14 mouse cellular contexts compared by ENCODE assay signal in the genomic region with DNA sequence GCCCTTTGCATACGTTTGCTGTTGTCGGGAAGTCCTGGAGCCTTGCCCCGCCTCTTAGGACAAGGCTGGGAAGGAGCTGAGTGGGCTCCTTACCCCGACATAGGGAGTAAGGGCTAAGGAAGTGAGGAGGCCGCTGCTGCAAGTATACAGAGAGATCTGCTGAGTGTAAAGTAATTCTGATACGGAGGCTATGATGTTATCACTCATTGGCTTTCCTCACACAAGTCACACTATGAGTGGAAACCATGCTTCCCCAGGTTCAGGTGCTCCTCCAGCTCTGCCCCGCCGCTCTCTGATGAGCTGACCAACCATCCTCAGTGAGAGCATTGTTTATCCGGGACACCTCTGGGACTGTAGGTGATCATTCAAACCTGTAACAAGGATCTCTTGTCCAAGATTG. TPM values are rescaled to one million over a fixed set of nuclear protein-coding genes. Genes with fewer than 3 reads are reported as not detected.
DNase-seq lines count a peak whose midpoint lies in the region; ATAC-seq and TF ChIP-seq lines count a peak whose summit lies in the region.
"Had no signal": no experiment of that assay in that cellular context is flagged by ENCODE, and none has a peak within 500 bp of the region (broad histone marks: within the 10 kb centered on the region; RNA-seq: fewer than 3 reads in every experiment).

No protein-coding gene starts in this region.

- ATAC-seq in lung, embryonic 16.5 days (ENCODE audit: low read depth), result peak; percentile 46
- no peak for ATAC-seq in liver, embryonic 16.5 days (ENCODE audit: low read depth)
- ATAC-seq: hindbrain, postnatal 0 days had no signal

- no peaks in the 10 kb centered on the region for H3K27me3 ChIP-seq in heart, embryonic 10.5 days (ENCODE audit: insufficient read depth, poor library complexity, severe bottlenecking)
- H3K27me3 ChIP-seq in lung, embryonic 16.5 days (ENCODE audit: control insufficient read depth, insufficient read depth, low read depth, low read length), result no peaks in the 10 kb centered on the region
- H3K27me3 ChIP-seq in E14TG2a.4 (ENCODE audit: insufficient read depth, low read length), result no peaks in the 10 kb centered on the region
- no peaks in the 10 kb centered on the region for H3K27me3 ChIP-seq in liver, embryonic 16.5 days (ENCODE audit: control insufficient read depth, insufficient read depth, low read depth, low read length)
- H3K27me3 ChIP-seq: forebrain, embryonic 12.5 days had no signal

- intact Hi-C loops in heart, postnatal 14 days (cut with DNase I), result loop anchor here (5.0 kb wide), 1 partner anchor 309 kb away; a partner anchor contains a TSS

- H3K27ac ChIP-seq in heart, embryonic 10.5 days, result peak overlapping the region; percentile 56
- peak overlapping the region; percentile 46; the same call in 1 of the 2 replicates for H3K27ac ChIP-seq in lung, embryonic 16.5 days (ENCODE audit: low read length)
- peak overlapping the region; percentile 3; the same call in 1 of the 2 replicates for H3K27ac ChIP-seq in liver, embryonic 16.5 days (ENCODE audit: low read length)
- H3K27ac ChIP-seq: forebrain, embryonic 12.5 days; hindbrain, postnatal 0 days had no signal

- WGBS in heart, embryonic 10.5 days, result 58% methylated on average over 9 of the region's 9 CpGs
- 45% methylated on average over 9 of the region's 9 CpGs for WGBS in lung, embryonic 16.5 days
- 47% methylated on average over 9 of the region's 9 CpGs for WGBS in liver, embryonic 16.5 days (ENCODE audit: insufficient replicate concordance)

- no peak for DNase-seq in heart, embryonic 10.5 days (ENCODE audit: low spot score)
- DNase-seq in heart, postnatal 14 days, result no peak
- no peak for DNase-seq in lung, postnatal 25 days (ENCODE audit: low spot score)
- no peak for DNase-seq in layer of hippocampus, adult 8-10 months (ENCODE audit: low spot score in 2 of 2)
- DNase-seq in ovary, adult 18-20 months (ENCODE audit: low spot score), result no peak
- DNase-seq: adrenal gland, postnatal 25 days; cerebellum, adult 11 months; gastrocnemius, postnatal 36 days; kidney, postnatal 4 days had no signal

- H3K4me1 ChIP-seq in heart, embryonic 10.5 days, result peaks cover 49% of the 10 kb centered on the region
- H3K4me1 ChIP-seq in lung, embryonic 16.5 days (replicated peaks; ENCODE audit: control insufficient read depth, insufficient read depth, low read length), result peaks cover 20% of the 10 kb centered on the region
- peaks cover 62% of the 10 kb centered on the region for H3K4me1 ChIP-seq in E14TG2a.4 (replicated peaks; ENCODE audit: low read depth, low read length)
- H3K4me1 ChIP-seq in liver, embryonic 16.5 days (ENCODE audit: control insufficient read depth, low read depth, low read length), result peaks cover 32% of the 10 kb centered on the region

- 0 out of 2 replicates have a peak overlapping the region, but pooled peaks have one; percentile 13 for H3K9ac ChIP-seq in lung, embryonic 16.5 days (ENCODE audit: low read length)
- no peak overlapping the region for H3K9ac ChIP-seq in liver, embryonic 16.5 days (ENCODE audit: low read depth, low read length)
- H3K9ac ChIP-seq: forebrain, embryonic 12.5 days had no signal

- TF ChIP-seq CTCF in E14TG2a.4 (conservative IDR thresholded peaks at IDR 0.05; ENCODE audit: low read length), result no peak

- no peak overlapping the region for H3K4me3 ChIP-seq in heart, embryonic 10.5 days
- no peak overlapping the region for H3K4me3 ChIP-seq in lung, embryonic 16.5 days (ENCODE audit: low read length)
- H3K4me3 ChIP-seq in E14TG2a.4 (replicated peaks; ENCODE audit: low read length), result peak overlapping the region; percentile 1; the same call in 1 of the 2 replicates
- no peak overlapping the region for H3K4me3 ChIP-seq in liver, embryonic 16.5 days (ENCODE audit: low read depth, low read length)
- H3K4me3 ChIP-seq: forebrain, embryonic 12.5 days had no signal

- peak overlapping the region; percentile 14; the same call in 1 of the 2 replicates for H3K4me2 ChIP-seq in lung, embryonic 16.5 days (ENCODE audit: low read depth, low read length)
- no peak overlapping the region for H3K4me2 ChIP-seq in liver, embryonic 16.5 days (ENCODE audit: low read depth, low read length)
- H3K4me2 ChIP-seq: forebrain, embryonic 12.5 days had no signal

- H3K9me3 ChIP-seq in heart, embryonic 10.5 days, result no peaks in the 10 kb centered on the region
- H3K9me3 ChIP-seq in lung, embryonic 16.5 days (ENCODE audit: control insufficient read depth, low read length), result no peaks in the 10 kb centered on the region
- no peaks in the 10 kb centered on the region for H3K9me3 ChIP-seq in E14TG2a.4 (ENCODE audit: low read length)
- no peaks in the 10 kb centered on the region for H3K9me3 ChIP-seq in liver, embryonic 16.5 days (replicated peaks; ENCODE audit: control insufficient read depth, low read length)
- H3K9me3 ChIP-seq: forebrain, embryonic 12.5 days had no signal

- H3K36me3 ChIP-seq in heart, embryonic 10.5 days, result no peaks in the 10 kb centered on the region
- no peaks in the 10 kb centered on the region for H3K36me3 ChIP-seq in lung, embryonic 16.5 days (ENCODE audit: control insufficient read depth, insufficient read depth, low read length)
- no peaks in the 10 kb centered on the region for H3K36me3 ChIP-seq in E14TG2a.4 (ENCODE audit: insufficient read depth, low read length)
- no peaks in the 10 kb centered on the region for H3K36me3 ChIP-seq in liver, embryonic 16.5 days (ENCODE audit: control insufficient read depth, insufficient read depth)
- H3K36me3 ChIP-seq: forebrain, embryonic 12.5 days had no signal

RNA-seq across cellular contexts. Expression of a gene that starts 30.4 kb away (rescaled TPM):
- polyA plus RNA-seq in heart, embryonic 10.5 days (2016; fragmentation: Nextera tagmentation; extraction: Ambion mirVana), result 21.3 and 37.0 TPM in 2 replicates
- 10 to 100 TPM; 62.6 to 72.6 TPM for total RNA-seq in heart, postnatal 14 days (2021)
- 18.3 and 19.0 TPM in 2 replicates for polyA plus RNA-seq in lung, embryonic 16.5 days (2015; fragmentation: Nextera tagmentation; extraction: Ambion mirVana)
- 3.6 and 4.8 TPM in 2 replicates for polyA plus RNA-seq in liver, embryonic 16.5 days (2015; fragmentation: Nextera tagmentation; extraction: Ambion mirVana)
- 100 to 1,000 TPM in 1 of 4 experiments, 10 to 100 TPM in 3; 89.8 to 117 (median 93.0) TPM for total RNA-seq in layer of hippocampus, adult 8-10 months (2022)

RNA-seq across cellular contexts. Expression of a gene that starts 44.4 kb away (rescaled TPM):
- 4.4 and 5.9 TPM in 2 replicates for polyA plus RNA-seq in heart, embryonic 10.5 days (2016; fragmentation: Nextera tagmentation; extraction: Ambion mirVana)
- total RNA-seq in heart, postnatal 14 days (2021), result 10 to 100 TPM in 1 of 2 experiments, 1 to 10 TPM in 1; 7.8 to 10.3 TPM
- 6.1 and 6.8 TPM in 2 replicates for polyA plus RNA-seq in lung, embryonic 16.5 days (2015; fragmentation: Nextera tagmentation; extraction: Ambion mirVana)
- polyA plus RNA-seq in liver, embryonic 16.5 days (2015; fragmentation: Nextera tagmentation; extraction: Ambion mirVana), result 1.7 and 2.0 TPM in 2 replicates
- 10 to 100 TPM; 22.7 to 24.5 (median 23.7) TPM for total RNA-seq in layer of hippocampus, adult 8-10 months (2022)

Comparison
In these comparisons a context has a peak if more than half of its experiments do, and no peak if none do; other contexts are left out.
1. H3K27ac ChIP-seq: peak in every context shown above with its lines; median percentile 56 in heart, embryonic 10.5 days; 46 in lung, embryonic 16.5 days; 3 in liver, embryonic 16.5 days.